Mouse (Mus musculus) lung, embryonic 15.5 days (tissue): Measurements from ENCODE around the gene Med20. TPM values are rescaled to one million over a fixed set of nuclear protein-coding genes. Genes with fewer than 3 reads are reported as not detected.
"Not testable (repeated sequence)": the region's sequence is repeated elsewhere in the genome, so short reads cannot be mapped to it uniquely, and the experiment has no call there.

Experiments
- ATAC-seq: fragments of 200-750 bp; cut with Nextera tagmentation; 2 replicates; pipeline ENCODE4 v1.8.0; 2017; ENCODE audit warnings: moderate number of reproducible peaks, borderline replicate concordance; ENCODE audit not compliant: low FRiP score, low TSS enrichment; ENCODE audit errors: extremely low read depth
- H3K27ac ChIP-seq: fragments of 300-500 bp; sonication (generic); 2 replicates; pipeline ENCODE4 v1.5.1; 2015; ENCODE audit warnings: moderate library complexity, mild to moderate bottlenecking, inconsistent platforms
- H3K27me3 ChIP-seq: fragments of 300-500 bp; sonication (generic); 2 replicates; pipeline ENCODE4 v1.6.1; 2015; ENCODE audit warnings: inconsistent platforms
- H3K36me3 ChIP-seq: fragments of 300-500 bp; sonication (generic); 2 replicates; pipeline ENCODE4 v1.6.1; 2015; ENCODE audit warnings: inconsistent platforms
- H3K4me1 ChIP-seq: fragments of 300-500 bp; sonication (generic); 2 replicates; pipeline ENCODE4 v1.6.1; 2015; ENCODE audit warnings: inconsistent platforms
- H3K4me2 ChIP-seq: fragments of 300-500 bp; sonication (generic); 2 replicates; pipeline ENCODE4 v1.6.1; 2015; ENCODE audit warnings: inconsistent platforms, mild to moderate bottlenecking, moderate library complexity
- H3K4me3 ChIP-seq: fragments of 300-500 bp; sonication (generic); 2 replicates; pipeline ENCODE4 v1.5.1; 2015; ENCODE audit warnings: mild to moderate bottlenecking, inconsistent platforms
- H3K9ac ChIP-seq: fragments of 300-500 bp; sonication (generic); 2 replicates; pipeline ENCODE4 v1.6.1; 2015; ENCODE audit warnings: inconsistent platforms
- H3K9me3 ChIP-seq: fragments of 300-500 bp; sonication (generic); 2 replicates; pipeline ENCODE4 v1.6.1; 2016; ENCODE audit warnings: inconsistent platforms
- WGBS: fragments of 180-500 bp; shearing (Covaris S2); methylation state at CpG from one replicate; pipeline ENCODE4 v1.1.7; 2015; 5-methylcytosine and 5-hydroxymethylcytosine counted together
- polyA plus RNA-seq: library from polyadenylated mRNA; unstranded; fragments of >200 nt; fragmentation: Nextera tagmentation; extraction: Ambion mirVana; gene quantifications from 2 replicates; pipeline ENCODE4 v1.2.1, GENCODE M21; 2015

The Med20 gene
- polyA plus RNA-seq, 1 experiment from 2014 or later: 50.3 TPM

DNA sequence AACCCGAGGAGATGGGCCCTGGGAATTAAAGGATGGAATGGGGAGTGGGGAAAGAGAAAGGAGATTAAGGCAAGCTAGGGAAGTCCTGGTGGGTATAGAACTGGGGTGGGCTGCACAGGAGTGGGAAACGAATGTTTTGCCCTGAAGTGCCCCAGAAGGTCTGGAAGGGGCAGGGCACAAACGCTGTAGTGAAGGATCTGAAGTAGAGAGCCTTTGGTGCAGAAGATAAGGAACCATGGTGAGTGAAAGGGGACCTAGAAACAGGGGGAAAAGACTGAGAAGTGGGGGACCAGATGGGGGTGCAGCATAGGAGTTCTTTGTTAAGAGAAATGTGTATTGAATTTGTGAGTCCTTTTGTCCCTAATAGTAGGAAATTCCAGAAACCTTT lies 19.3 kb downstream of the Med20 start, which contains the start of gene Usp49:
TSS of gene Usp49 (plus strand) at position 13 of the 388 bp plus-strand sequence.
- no peak for ATAC-seq
- Histone ChIP-seq H3K27ac (peak within 1 kb of the TSS; percentile 89), H3K9ac (peak within 1 kb of the TSS; percentile 59), H3K9me3 (no peaks in the 10 kb centered on the region), H3K27me3 (no peaks in the 10 kb centered on the region), H3K4me1 (peaks cover 32% of the 10 kb centered on the region), H3K4me2 (peak within 1 kb of the TSS; percentile 96), H3K36me3 (peaks cover 5% of the 10 kb centered on the region; the same call in 1 of the 2 replicates), H3K4me3 (peak within 1 kb of the TSS; percentile 63)
- 1% methylated on average over 3 of the region's 3 CpGs for WGBS

DNA sequence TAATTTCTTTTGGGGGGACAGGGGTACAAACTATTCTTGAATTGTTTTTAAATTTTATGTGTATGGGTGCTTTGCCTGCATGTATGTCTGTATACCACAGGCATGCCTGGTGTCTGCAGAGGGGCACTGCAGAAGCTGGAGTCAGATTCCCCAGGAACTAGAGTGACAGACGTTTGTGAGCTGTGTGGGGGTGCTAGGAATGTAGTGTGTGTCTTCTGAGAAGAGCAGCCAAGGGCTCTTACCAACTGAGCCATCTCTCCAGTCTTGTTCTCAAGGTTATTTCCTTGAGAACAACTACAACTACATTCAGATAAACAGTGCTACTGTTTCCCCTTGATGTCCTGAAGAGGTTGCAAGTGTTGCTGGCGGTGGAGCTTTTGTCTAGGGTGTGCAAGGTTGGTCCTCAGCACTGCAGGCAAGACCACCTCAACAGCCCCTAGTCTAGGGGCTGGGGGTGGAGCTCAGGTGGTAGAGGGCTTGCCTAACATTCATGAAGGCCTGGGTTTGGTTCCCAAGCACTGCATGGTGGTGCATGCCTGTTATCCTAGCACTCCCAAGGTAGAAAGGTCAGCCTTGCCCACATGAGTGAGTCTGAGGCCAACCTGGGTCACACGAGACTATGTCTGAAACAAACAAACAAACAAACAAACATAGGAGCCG lies 20.9 kb downstream of the Med20 start:
- Histone ChIP-seq H3K4me1 (peaks cover 32% of the 10 kb centered on the region), H3K9ac (no peak overlapping the region), H3K4me3 (no peak overlapping the region), H3K36me3 (no peaks in the 10 kb centered on the region), H3K4me2 (no peak overlapping the region), H3K27ac (no peak overlapping the region), H3K27me3 (no peaks in the 10 kb centered on the region), H3K9me3 (no peaks in the 10 kb centered on the region)
- 57% methylated on average over 4 of the region's 4 CpGs for WGBS
- ATAC-seq: no peak

DNA sequence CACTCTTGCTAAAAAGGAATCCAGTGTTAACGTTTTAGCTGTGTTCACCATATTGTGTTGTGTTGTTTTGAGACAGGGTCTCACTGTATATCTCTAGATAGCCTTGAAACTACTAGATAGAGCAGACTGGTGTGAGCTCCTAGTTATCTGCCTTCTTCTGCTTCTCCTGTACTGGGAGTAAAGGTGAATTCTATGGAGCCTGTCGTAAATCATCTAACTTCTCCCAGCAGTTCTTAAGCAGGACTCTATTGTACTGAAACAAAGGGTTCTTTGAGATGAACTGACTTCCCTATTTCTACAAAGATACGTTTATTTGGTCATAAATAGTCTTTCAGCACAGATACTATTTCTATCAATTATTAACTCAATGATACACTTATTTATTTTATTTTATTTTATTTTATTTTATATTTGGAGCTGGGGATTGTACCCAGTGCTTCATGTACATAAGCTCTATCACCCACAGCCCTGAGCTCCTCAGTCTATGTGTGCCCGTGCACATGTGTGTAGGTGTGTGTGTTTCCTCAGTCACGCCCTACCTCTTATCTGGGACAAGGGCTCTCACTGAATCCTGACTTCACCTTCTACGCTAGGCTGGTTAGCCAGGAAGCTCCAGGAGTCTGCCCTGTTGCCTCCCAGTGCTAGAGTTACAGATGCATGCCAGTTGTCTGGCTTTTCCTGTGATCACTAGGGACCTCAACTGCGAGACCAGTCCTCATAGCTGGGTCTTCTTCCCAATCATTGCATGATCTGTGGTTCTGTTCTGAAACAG lies 22.8 kb downstream of the Med20 start:
- ATAC-seq: no peak
- no peaks in the 10 kb centered on the region for H3K36me3 ChIP-seq
- H3K4me1 ChIP-seq: peaks cover 21% of the 10 kb centered on the region
- no peaks in the 10 kb centered on the region for H3K27me3 ChIP-seq
- no peak overlapping the region for H3K9ac ChIP-seq
- no peak overlapping the region for H3K27ac ChIP-seq
- no peak overlapping the region for H3K4me3 ChIP-seq
- whole genome bisulfite sequencing: 67% methylated on average over 7 of the region's 7 CpGs
- H3K4me2 ChIP-seq: no peak overlapping the region
- no peaks in the 10 kb centered on the region for H3K9me3 ChIP-seq

DNA sequence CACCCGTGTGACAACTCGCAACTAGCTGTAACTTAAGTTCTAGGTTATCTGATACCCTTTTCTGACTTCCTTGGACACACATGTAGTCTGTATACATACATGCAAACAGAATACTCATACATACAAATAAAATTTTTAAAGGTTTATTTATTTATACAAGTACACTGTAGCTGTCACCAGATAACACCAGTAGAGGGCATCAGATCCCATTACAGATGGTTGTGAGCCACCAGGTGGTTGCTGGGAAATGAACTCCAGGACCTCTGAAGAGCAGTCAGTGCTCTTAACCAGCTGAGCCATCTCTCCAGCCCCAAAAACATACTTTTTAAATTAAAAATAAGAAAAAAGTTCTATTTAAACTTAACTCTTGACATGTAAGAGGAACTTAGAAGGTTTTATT lies 31.6 kb downstream of the Med20 start:
- H3K4me2 ChIP-seq: no peak overlapping the region
- no peaks in the 10 kb centered on the region for H3K4me1 ChIP-seq
- H3K4me3 ChIP-seq: no peak overlapping the region
- no peak overlapping the region for H3K9ac ChIP-seq
- H3K9me3 ChIP-seq: no peaks in the 10 kb centered on the region
- ATAC-seq: no peak
- WGBS: 77% methylated on average over 2 of the region's 2 CpGs
- no peaks in the 10 kb centered on the region for H3K27me3 ChIP-seq
- H3K27ac ChIP-seq: no peak overlapping the region
- no peaks in the 10 kb centered on the region for H3K36me3 ChIP-seq

DNA sequence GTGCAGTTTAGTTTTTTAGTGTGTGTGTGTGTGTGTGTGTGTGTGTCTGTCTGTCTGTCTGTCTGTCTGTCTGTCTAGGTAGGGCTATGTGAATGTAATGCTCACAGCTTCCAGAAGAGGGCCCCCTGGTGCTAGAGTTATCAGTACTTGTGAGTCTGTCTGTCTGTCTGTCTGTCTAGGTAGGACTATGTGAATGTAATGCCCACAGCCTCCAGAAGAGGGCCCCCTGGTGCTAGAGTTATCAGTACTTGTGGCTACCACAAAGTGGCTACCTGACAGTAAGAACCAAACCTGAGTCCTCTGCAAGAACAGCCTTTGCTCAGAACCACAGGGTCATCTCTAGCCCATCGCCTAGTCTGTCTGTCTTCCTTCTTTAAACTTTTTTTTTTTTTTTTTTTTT lies 35.3 kb downstream of the Med20 start:
- Histone ChIP-seq H3K4me3 (no peak overlapping the region), H3K36me3 (no peaks in the 10 kb centered on the region), H3K27me3 (no peaks in the 10 kb centered on the region), H3K9ac (no peak overlapping the region), H3K27ac (no peak overlapping the region), H3K9me3 (no peaks in the 10 kb centered on the region), H3K4me1 (no peaks in the 10 kb centered on the region), H3K4me2 (no peak overlapping the region)
- ATAC-seq: no peak
- WGBS: 63% methylated on average over 1 of the region's 1 CpGs

DNA sequence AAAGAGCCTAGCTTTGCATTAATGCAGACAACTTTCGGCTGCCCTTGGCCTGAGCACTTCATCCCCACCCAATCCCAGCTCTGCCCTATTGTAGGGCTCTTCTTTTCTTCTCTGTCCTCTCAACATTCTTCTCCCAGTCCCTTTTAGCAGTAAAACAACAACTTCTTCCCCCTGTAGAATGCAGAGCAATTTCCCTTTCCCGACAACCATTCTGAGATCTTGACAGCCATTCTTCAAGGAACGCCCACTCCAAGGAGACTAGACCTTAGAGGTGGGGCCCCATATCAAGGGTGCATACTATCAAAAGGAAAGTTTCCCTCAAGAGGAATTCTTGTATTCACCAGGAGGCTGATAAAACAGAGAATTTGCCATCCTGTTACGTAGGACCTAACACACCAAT lies 37.6 kb downstream of the Med20 start:
- no peaks in the 10 kb centered on the region for H3K9me3 ChIP-seq
- no peak overlapping the region for H3K4me3 ChIP-seq
- WGBS: 59% methylated on average over 4 of the region's 4 CpGs
- H3K4me1 ChIP-seq: no peaks in the 10 kb centered on the region
- H3K4me2 ChIP-seq: no peak overlapping the region
- no peak overlapping the region for H3K27ac ChIP-seq
- no peak overlapping the region for H3K9ac ChIP-seq
- no peaks in the 10 kb centered on the region for H3K36me3 ChIP-seq
- no peaks in the 10 kb centered on the region for H3K27me3 ChIP-seq
- no peak for ATAC-seq

DNA sequence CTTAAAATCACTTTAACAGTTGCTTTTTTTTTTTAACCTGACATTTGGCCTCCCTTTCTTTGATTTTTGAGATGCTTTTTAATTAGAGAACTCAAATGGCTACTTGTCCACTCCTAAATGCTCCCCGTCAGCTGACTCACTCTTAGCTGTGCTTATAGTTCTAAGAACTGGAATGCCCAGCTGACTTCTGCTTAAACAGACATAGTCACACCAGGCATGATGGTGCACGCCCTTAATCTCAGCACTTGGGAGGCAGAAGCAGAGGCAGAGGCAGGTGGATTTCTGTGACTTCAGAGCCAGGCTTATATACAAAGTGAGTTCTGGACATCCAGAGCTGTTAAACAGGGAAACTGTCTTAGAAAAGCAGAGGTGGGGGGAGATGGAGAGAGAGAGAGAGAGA lies 40.6 kb downstream of the Med20 start:
- Histone ChIP-seq H3K9me3 (no peaks in the 10 kb centered on the region), H3K4me1 (no peaks in the 10 kb centered on the region), H3K9ac (no peak overlapping the region), H3K4me2 (no peak overlapping the region), H3K27ac (no peak overlapping the region), H3K27me3 (no peaks in the 10 kb centered on the region), H3K36me3 (no peaks in the 10 kb centered on the region), H3K4me3 (no peak overlapping the region)
- WGBS: 77% methylated on average over 2 of the region's 2 CpGs
- no peak for ATAC-seq

DNA sequence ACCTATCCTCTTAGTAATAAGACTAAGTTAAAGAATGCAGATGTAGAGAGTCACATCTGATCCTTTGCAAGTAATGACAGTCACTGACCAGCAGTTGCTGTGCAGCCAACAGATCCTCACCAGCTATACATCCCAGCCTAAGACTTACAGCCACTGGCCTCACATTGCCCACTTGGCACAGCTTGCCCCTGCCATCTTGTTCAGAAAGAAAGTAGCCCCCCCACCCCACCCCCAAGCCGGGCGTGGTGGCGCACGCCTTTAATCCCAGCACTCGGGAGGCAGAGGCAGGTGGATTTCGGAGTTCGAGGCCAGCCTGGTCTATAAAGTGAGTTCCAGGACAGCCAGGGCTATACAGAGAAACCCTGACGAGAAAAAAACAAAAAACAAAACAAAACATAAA lies 43.0 kb downstream of the Med20 start:
- H3K9me3 ChIP-seq, H3K27ac ChIP-seq, ATAC-seq, H3K27me3 ChIP-seq, H3K36me3 ChIP-seq, H3K4me2 ChIP-seq, H3K4me1 ChIP-seq, H3K4me3 ChIP-seq, H3K9ac ChIP-seq: not testable (repeated sequence)
- WGBS: 91% methylated on average over 8 of the region's 8 CpGs

DNA sequence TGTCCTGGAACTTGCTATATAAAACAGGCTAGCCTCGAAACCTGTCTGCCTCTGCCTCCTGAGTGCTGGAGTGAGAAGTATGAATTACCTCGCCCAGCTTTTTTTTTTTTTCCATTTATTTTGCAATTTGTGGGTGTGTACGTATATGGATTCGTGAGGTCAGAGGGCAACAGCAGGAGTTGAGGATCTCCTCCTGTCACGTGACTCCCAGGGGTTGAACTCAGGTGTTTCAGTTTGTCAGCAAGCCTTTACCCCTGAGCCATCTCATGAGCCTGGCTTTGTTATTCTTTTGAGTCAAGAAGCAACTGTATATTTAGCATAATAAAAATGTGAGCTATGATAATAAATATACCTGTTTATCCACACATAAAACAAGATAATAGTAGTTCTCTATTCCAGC lies 44.3 kb downstream of the Med20 start:
- Histone ChIP-seq H3K27ac (no peak overlapping the region), H3K4me2 (no peak overlapping the region), H3K27me3 (no peaks in the 10 kb centered on the region), H3K36me3 (no peaks in the 10 kb centered on the region), H3K9ac (no peak overlapping the region), H3K4me3 (no peak overlapping the region), H3K4me1 (no peaks in the 10 kb centered on the region), H3K9me3 (no peaks in the 10 kb centered on the region)
- whole genome bisulfite sequencing: 71% methylated on average over 5 of the region's 5 CpGs
- ATAC-seq: no peak

DNA sequence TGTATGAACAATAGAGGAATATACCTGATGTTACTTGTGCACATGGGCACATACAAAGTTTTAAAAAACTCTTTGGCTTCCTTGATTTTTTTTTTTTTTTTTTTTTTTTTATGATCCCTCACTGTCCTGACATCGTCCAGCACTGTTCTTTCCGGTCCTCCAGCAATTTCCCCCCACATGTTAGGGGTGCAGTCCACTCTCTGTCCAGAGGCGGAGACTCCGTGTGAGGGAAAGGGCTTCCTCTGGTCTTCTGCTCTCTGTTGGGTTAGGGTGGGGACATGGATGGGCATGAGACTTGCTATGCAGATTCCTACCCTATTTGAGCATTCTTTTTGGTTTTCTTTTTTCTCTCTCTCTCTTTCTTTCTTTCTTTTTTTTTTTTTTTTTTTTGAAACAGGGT lies 46.5 kb downstream of the Med20 start:
- Histone ChIP-seq H3K9me3 (no peaks in the 10 kb centered on the region), H3K27me3 (no peaks in the 10 kb centered on the region), H3K36me3 (no peaks in the 10 kb centered on the region), H3K27ac (no peak overlapping the region), H3K4me2 (no peak overlapping the region), H3K9ac (no peak overlapping the region), H3K4me3 (no peak overlapping the region), H3K4me1 (no peaks in the 10 kb centered on the region)
- no peak for ATAC-seq
- WGBS: 82% methylated on average over 4 of the region's 4 CpGs

DNA sequence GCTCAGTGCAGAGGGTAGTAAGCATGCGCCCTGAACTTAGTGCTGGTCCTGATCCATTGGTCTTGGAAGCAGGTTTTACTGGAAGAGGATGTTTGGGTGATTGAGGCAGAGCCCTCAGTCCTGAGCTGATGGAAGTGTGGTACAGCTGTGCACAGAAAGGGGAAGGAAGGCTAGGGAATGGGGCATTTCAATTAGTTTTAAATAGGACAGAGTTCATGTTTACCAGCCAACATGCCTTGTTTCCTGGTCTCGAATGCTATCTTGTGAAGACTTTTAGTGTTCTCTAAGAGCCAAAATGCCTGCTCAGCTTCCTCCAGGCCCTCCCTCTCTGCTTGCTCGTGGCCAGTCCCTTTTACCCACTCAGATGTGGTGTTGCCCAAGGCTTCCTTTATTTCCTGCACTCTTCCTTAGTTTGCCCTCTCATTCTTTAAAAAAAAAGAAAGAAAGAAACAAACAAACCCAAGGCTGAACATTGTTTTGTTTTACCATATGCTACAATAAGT lies 47.4 kb downstream of the Med20 start:
- no peak overlapping the region for H3K4me2 ChIP-seq
- 74% methylated on average over 3 of the region's 3 CpGs for WGBS
- ATAC-seq: no peak
- H3K27ac ChIP-seq: no peak overlapping the region
- no peaks in the 10 kb centered on the region for H3K9me3 ChIP-seq
- no peaks in the 10 kb centered on the region for H3K36me3 ChIP-seq
- H3K9ac ChIP-seq: no peak overlapping the region
- H3K4me1 ChIP-seq: no peaks in the 10 kb centered on the region
- H3K27me3 ChIP-seq: no peaks in the 10 kb centered on the region
- no peak overlapping the region for H3K4me3 ChIP-seq

DNA sequence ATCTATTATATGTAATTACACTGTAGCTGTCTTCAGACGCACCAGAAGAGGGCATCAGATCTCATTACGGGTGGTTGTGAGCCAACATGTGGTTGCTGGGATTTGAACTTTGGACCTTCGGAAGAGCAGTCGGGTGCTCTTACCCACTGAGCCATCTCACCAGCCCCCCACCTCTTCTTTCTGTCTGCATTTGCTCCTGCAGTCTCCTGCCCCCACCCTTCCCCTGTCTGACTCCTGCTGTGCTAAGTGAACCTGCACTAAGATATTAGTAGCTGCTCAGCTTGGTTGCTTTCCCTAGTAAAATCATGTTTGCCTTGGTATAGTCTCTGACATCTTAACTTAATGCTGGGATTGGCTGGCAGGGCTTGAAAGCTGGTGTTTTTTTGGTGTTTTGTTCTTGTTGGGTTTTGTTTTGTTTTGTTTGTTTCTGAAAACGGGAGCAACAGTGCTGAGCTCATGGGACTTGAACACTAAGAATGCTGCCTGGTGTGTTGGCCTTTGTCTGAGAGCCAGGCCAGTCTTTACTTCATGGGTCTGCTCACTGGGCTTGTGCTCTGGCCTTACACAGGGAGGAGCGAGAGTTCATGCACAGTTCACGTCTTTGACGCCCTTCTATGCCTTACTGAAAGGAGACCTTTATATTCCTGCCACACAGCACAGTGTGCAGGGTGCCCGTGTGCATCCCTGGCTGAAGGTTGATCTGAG lies 51.8 kb downstream of the Med20 start:
- WGBS: 62% methylated on average over 9 of the region's 9 CpGs
- Histone ChIP-seq H3K27me3 (no peaks in the 10 kb centered on the region), H3K4me2 (no peak overlapping the region), H3K27ac (no peak overlapping the region), H3K4me3 (no peak overlapping the region), H3K9me3 (no peaks in the 10 kb centered on the region), H3K9ac (no peak overlapping the region), H3K36me3 (no peaks in the 10 kb centered on the region), H3K4me1 (no peaks in the 10 kb centered on the region)
- ATAC-seq: no peak
